In genomic region chr6:145339956-145340656, GRCm38 (mm10) we compare ENCODE assay signal across 8 mouse cellular contexts.
DNase-seq lines count a peak whose midpoint lies in the region; ATAC-seq and TF ChIP-seq lines count a peak whose summit lies in the region.

No protein-coding gene starts in this region.

- 1% methylated on average over 21 of the region's 21 CpGs for WGBS in forebrain, embryonic 16.5 days

- TF ChIP-seq CTCF in G1E (IDR thresholded peaks at IDR 0.05; ENCODE audit: low read depth, low read length) = no peak
- TF ChIP-seq CTCF in layer of hippocampus, adult 2 months (conservative IDR thresholded peaks at IDR 0.05) = no peak

- peaks cover 20% of the 10 kb centered on the region for H3K4me1 ChIP-seq in G1E (ENCODE audit: insufficient read depth, low read depth, low read length)
- peaks cover 7% of the 10 kb centered on the region for H3K4me1 ChIP-seq in forebrain, embryonic 16.5 days (replicated peaks; ENCODE audit: control insufficient read depth, insufficient read depth, low read length)

- DNase-seq in G1E (ENCODE audit: low spot score) = no peak
- peak; percentile 61 for DNase-seq in c-Kit-positive CD71-positive TER-119-positive erythroid progenitor cells, embryonic 14.5 days (ENCODE audit: low spot score)
- DNase-seq in heart, postnatal 36 days = peak; percentile 81
- DNase-seq in layer of hippocampus, adult 2 months (ENCODE audit: low spot score in 2 of 2) = peak; percentile 27 to 31
- DNase-seq in lung, postnatal 10 days = peak; percentile 92
- peak; percentile 70 for DNase-seq in retina, embryonic 14.5 days (ENCODE audit: low spot score)
- peak; percentile 71 to 79 for DNase-seq in thymus, postnatal 36 days

- no peak for ATAC-seq in G1E (ENCODE audit: extremely low read depth, insufficient number of reproducible peaks, low FRiP score, poor library complexity, severe bottlenecking)
- ATAC-seq in forebrain, embryonic 16.5 days = peak; percentile 34

- peak overlapping the region; percentile 66; the same call in 1 of the 2 replicates for H3K4me3 ChIP-seq in G1E (ENCODE audit: low read depth, low read length)
- peak overlapping the region; percentile 68 for H3K4me3 ChIP-seq in forebrain, embryonic 16.5 days (replicated peaks; ENCODE audit: low read length)
- H3K4me3 ChIP-seq in layer of hippocampus, adult 2 months = peak overlapping the region; percentile 79

- peaks cover 5% of the 10 kb centered on the region; the same call in 1 of the 2 replicates for H3K27me3 ChIP-seq in G1E (ENCODE audit: insufficient read depth, low read length)
- no peaks in the 10 kb centered on the region; the same call in 1 of the 2 replicates for H3K27me3 ChIP-seq in forebrain, embryonic 16.5 days (replicated peaks; ENCODE audit: control insufficient read depth, insufficient read depth, low read length)

- peak overlapping the region; percentile 73 for H3K4me2 ChIP-seq in forebrain, embryonic 16.5 days (ENCODE audit: low read length)

- no peaks in the 10 kb centered on the region for H3K36me3 ChIP-seq in G1E (replicated peaks)
- H3K36me3 ChIP-seq in forebrain, embryonic 16.5 days (ENCODE audit: control insufficient read depth, insufficient read depth) = no peaks in the 10 kb centered on the region

- intact Hi-C loops in heart, postnatal 36 days (cut with DNase I) = loop anchor here (2.0 kb wide), 1 partner anchor 89 kb away; the partner anchor contains the start of gene Kras

- H3K27ac ChIP-seq in forebrain, embryonic 16.5 days (ENCODE audit: low read length) = peak overlapping the region; percentile 76
- H3K27ac ChIP-seq in layer of hippocampus, adult 2 months = peak overlapping the region; percentile 96

- H3K9me3 ChIP-seq in G1E (replicated peaks) = 0 out of 2 replicates have a peak, but pooled peaks cover 2% of the 10 kb centered on the region
- no peaks in the 10 kb centered on the region for H3K9me3 ChIP-seq in forebrain, embryonic 16.5 days (ENCODE audit: control insufficient read depth, low read length)

- peak overlapping the region; percentile 58 for H3K9ac ChIP-seq in forebrain, embryonic 16.5 days (replicated peaks; ENCODE audit: low read depth, low read length)
